9 mouse cellular contexts compared by ENCODE assay signal in the genomic region with DNA sequence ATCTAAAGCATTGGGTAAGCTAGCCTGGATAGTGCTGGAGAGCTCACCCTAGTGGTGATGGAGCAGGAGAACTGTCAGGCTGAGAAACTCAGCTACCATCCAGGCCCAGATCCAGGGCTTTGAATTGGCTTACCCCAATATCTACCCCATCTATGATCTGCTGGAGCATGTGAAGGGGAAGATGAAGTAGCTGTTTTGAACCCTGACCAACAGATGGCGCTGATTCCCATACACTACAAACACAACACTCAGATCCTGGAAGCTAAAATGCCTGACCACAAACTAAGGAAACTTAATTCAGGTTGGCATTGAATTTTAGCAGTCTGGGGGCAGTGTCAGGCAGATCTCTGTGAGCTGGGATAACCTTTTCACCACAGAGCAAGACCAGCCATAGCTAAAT. TPM values are rescaled to one million over a fixed set of nuclear protein-coding genes. Genes with fewer than 3 reads are reported as not detected.
DNase-seq lines count a peak whose midpoint lies in the region; ATAC-seq lines count a peak whose summit lies in the region.
"Had no signal": no experiment of that assay in that cellular context is flagged by ENCODE, and none has a peak within 500 bp of the region (broad histone marks: within the 10 kb centered on the region; RNA-seq: fewer than 3 reads in every experiment).

No protein-coding gene starts in this region.

- H3K9me3 ChIP-seq in hindbrain, embryonic 16.5 days (ENCODE audit: control insufficient read depth, low read length): no peaks in the 10 kb centered on the region

- no peaks in the 10 kb centered on the region for H3K27me3 ChIP-seq in hindbrain, embryonic 16.5 days (replicated peaks; ENCODE audit: control insufficient read depth, insufficient read depth, low read length)

- WGBS in hindbrain, embryonic 16.5 days: 27% methylated on average over 1 of the region's 1 CpGs

- no peaks in the 10 kb centered on the region for H3K4me1 ChIP-seq in hindbrain, embryonic 16.5 days (ENCODE audit: control insufficient read depth, insufficient read depth, low read depth, low read length)

- peak; percentile 84 for ATAC-seq in megakaryocyte progenitor cell, adult 5-6 weeks (replicated peaks; ENCODE audit: poor library complexity)
- ATAC-seq in hindbrain, embryonic 16.5 days: no peak

- DNase-seq in cerebellum, postnatal 14 days: peak; percentile 45 to 52
- no peak for DNase-seq in cerebellum, adult 11 months
- DNase-seq in left cerebral cortex, adult 18-20 months (ENCODE audit: low spot score in 2 of 2): peak; percentile 30 to 40
- DNase-seq in left cerebral cortex, adult 8-10 months (ENCODE audit: low spot score in 2 of 2): no peak
- peak; percentile 84 for DNase-seq in ZHBTc4 (ENCODE audit: low read depth, low spot score)
- peak; percentile 14 for DNase-seq in kidney, postnatal 14 days

- no peak overlapping the region for H3K27ac ChIP-seq in hindbrain, embryonic 16.5 days (ENCODE audit: low read depth, low read length)

- no peak overlapping the region for H3K4me2 ChIP-seq in hindbrain, embryonic 16.5 days (ENCODE audit: low read length)

- no peak overlapping the region for H3K9ac ChIP-seq in hindbrain, embryonic 16.5 days (ENCODE audit: low read depth, low read length)

- no peaks in the 10 kb centered on the region for H3K36me3 ChIP-seq in hindbrain, embryonic 16.5 days (ENCODE audit: control insufficient read depth, insufficient read depth, low read length)

- no peak overlapping the region for H3K4me3 ChIP-seq in hindbrain, embryonic 16.5 days (ENCODE audit: low read length)
- H3K4me3 ChIP-seq: myocyte had no signal

RNA-seq across cellular contexts. Expression of a gene that starts 8.9 kb away (rescaled TPM):
- total RNA-seq in left cerebral cortex, adult 18-20 months (2021): 10 to 100 TPM; 35.1 to 35.5 TPM
- 10 to 100 TPM; 35.7 to 39.0 (median 37.1) TPM for total RNA-seq in left cerebral cortex, adult 8-10 months (2022)
- 3.2 and 5.6 TPM in 2 replicates for total RNA-seq in megakaryocyte progenitor cell, adult 5-6 weeks (2015)
- 9.0 and 11.5 TPM in 2 replicates for total RNA-seq in megakaryocyte progenitor cell, adult 5-6 weeks (2017)
- 33.5 and 34.0 TPM in 2 replicates for polyA plus RNA-seq in hindbrain, embryonic 16.5 days (2015; fragmentation: Nextera tagmentation; extraction: Ambion mirVana)

Comparison
In these comparisons a context has a peak if more than half of its experiments do, and no peak if none do; other contexts are left out.
1. DNase-seq: peak in cerebellum, postnatal 14 days (2 of 2), left cerebral cortex, adult 18-20 months (2 of 2), ZHBTc4 (single experiment) and kidney, postnatal 14 days (single experiment); none in cerebellum, adult 11 months (single experiment) and left cerebral cortex, adult 8-10 months (0 of 2).